Comparison of ENCODE assay signal across 12 mouse cellular contexts in genomic region chr3:58536573-58536972, GRCm38 (mm10).
"Had no signal": no experiment of that assay in that cellular context is flagged by ENCODE, and none has a peak within 500 bp of the region (broad histone marks: within the 10 kb centered on the region; RNA-seq: fewer than 3 reads in every experiment).

No protein-coding gene starts in this region.

- DNase-seq: retina, postnatal 1 day; right cerebral cortex, adult 18-20 months; right cerebral cortex, postnatal 14 days; right cerebral cortex, postnatal 25 days; right cerebral cortex, postnatal 4 days; spleen, adult 18-20 months; thymus, adult 18-20 months; thymus, adult 2 months; thymus, postnatal 14 days; thymus, postnatal 25 days; thymus, postnatal 36 days; thymus, postnatal 4 days had no signal
